Mouse (Mus musculus): ENCODE measurements around the gene Serpinb3a. TPM values are rescaled to one million over a fixed set of nuclear protein-coding genes. Genes with fewer than 3 reads are reported as not detected.

Gene Serpinb3a
- polyA plus RNA-seq, 1 experiment from 2014 or later = not detected

Other genes with a start within 250 kb of the Serpinb3a start
- 0.50 and 1.4 TPM in 2 replicates for gene Serpinb5, start 191.1 kb downstream of the Serpinb3a start, polyA plus RNA-seq (2015; fragmentation: Nextera tagmentation; extraction: Ambion mirVana)
- 0.93 and 1.3 TPM in 2 replicates for gene Serpinb12, start 117.9 kb downstream of the Serpinb3a start, polyA plus RNA-seq (2015; fragmentation: Nextera tagmentation; extraction: Ambion mirVana)
- not detected in 2 replicates for gene Serpinb13, start 71.3 kb downstream of the Serpinb3a start, polyA plus RNA-seq (2015; fragmentation: Nextera tagmentation; extraction: Ambion mirVana)
- gene Serpinb3d, start 31.2 kb upstream of the Serpinb3a start, polyA plus RNA-seq (2015; fragmentation: Nextera tagmentation; extraction: Ambion mirVana) = not detected in 2 replicates
- not detected in 2 replicates for gene Serpinb3b, start 226.1 kb upstream of the Serpinb3a start, polyA plus RNA-seq (2015; fragmentation: Nextera tagmentation; extraction: Ambion mirVana)
- gene Serpinb3c, start 226.1 kb upstream of the Serpinb3a start, polyA plus RNA-seq (2015; fragmentation: Nextera tagmentation; extraction: Ambion mirVana) = not detected in 2 replicates

Measured in lung, embryonic 16.5 days (tissue).